Mouse (Mus musculus): Measurements from ENCODE around the gene Cmbl.

The Cmbl gene

GRCm38 (mm10) chr15:31583304-31584085 lies 18.3 kb downstream of the Cmbl start:
- no peak for DNase-seq

DNA sequence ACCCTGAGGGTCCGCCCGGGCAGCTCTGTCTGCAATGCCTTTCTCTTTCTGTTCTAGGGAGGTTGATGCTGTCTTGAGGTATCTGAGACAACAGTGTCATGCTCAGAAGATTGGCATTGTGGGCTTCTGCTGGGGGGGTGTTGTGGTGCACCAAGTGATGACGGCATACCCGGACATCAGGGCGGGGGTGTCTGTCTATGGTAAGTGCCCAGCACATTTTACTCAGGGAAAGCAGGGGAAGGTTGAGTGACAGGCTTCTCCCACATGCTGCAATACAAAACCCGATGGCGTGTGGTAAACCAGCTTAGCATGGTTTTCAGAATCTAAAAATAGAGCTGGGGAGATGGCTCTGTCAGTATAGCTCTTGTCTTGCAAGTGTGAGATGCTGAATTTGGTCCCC lies 20.0 kb downstream of the Cmbl start:
- DNase-seq, result no peak

DNA sequence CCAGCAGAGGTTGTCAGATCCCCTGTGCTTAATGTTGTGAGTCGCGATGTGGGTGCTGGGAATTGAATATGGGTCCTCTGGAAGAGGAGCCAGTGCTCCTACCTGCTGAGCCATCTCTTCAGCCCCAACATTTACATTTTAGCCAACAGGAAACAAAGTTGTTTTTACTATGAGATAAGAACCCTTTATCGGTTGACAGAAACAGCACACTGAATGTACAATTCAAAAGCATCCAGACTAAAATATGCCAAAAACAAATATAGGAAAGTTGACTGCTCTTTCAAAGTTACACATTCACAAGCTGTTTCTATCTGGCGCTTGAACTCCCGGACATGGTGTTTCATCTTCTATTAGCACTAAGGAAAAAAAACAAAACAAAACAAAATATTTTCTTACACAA lies 20.9 kb downstream of the Cmbl start:
- no peak for DNase-seq

DNA sequence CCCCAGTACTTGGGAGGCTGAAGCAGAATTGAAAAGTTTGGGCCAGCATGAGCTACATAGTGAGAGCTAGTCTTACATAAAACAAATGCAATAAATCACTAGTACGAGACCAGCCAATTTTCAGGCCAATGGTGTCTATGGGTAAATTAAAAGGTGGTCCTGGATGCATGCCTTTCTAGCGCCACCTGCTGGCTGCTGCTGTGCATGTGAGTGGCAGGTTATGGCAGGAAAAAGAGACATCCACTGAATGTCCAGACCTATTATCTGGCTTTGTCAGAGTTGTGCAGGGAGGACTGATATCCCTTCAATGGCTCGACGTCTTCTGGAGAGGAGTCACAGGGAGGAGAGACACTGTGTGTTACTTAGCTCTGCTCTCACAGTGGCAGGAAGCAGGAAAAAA lies 21.3 kb downstream of the Cmbl start:
- peak; percentile 94 to 96 for DNase-seq

- no peak for DNase-seq
These were observed 22.6 kb downstream of the Cmbl start for GRCm38 (mm10) chr15:31587789-31588188.

GRCm38 (mm10) chr15:31588989-31589640 lies 23.9 kb downstream of the Cmbl start:
- no peak for DNase-seq

GRCm38 (mm10) chr15:31590176-31590575 lies 25.0 kb downstream of the Cmbl start:
- no peak for DNase-seq

DNA sequence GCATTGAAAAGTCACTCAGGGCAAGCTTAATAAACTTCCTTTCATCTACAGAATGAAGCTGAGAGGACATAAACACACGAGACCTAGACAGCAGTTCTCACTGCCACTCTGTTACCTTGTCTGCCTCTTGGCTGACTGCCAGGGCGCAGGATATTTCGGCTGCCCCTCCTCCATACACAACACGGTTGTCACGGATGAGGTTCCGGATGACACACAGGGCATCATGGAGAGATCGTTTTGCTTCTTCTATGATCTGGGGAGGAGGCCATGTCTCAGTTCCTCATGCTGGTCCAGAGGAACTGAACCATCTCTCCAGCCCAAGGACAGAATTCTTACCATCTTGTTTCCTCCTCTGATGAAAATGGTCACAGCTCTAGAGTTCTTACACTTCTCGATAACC lies 27.3 kb downstream of the Cmbl start:
- peak in 1 of 2 experiments; percentile 23 for DNase-seq

DNA sequence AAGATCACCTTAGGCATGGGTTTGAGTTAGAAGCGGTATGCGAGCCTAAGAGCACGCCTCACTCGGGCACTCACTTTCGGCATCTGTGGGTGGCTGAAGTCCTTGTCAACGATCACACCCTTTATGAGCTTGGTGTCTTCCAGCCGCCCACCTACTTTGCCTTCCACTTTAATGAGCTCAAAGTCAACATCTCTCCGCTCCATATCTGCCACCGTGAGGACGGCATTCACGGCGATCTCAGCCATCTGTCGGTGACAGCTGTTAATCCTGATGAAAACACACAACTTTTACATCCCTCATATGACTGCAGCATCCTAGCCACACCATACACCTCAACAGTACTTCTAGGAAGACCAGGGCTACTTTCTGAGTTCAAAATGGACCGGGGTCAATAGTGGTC lies 29.1 kb downstream of the Cmbl start:
- DNase-seq, result no peak

DNA sequence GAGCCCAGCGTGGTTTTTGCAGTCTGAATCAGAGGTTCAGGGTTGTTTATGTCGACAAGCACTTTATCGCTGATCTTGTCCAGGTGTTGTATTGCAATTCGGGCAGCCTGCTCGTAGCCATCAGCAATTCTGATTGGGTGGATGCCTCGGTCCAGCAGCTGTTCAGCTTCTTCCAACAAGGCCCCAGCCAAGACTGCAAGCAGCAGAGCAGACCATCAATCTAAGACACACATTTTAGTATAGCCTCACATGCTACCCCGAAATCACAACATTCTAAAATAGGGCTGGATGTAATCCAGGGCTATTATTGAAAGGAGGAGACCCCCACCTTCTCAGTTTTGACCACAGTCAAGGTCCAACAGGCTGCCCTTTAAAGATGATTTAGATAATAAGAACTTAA lies 30.5 kb downstream of the Cmbl start:
- no peak for DNase-seq

GRCm38 (mm10) chr15:31599834-31600233 lies 34.6 kb downstream of the Cmbl start:
- no peak for DNase-seq

DNA sequence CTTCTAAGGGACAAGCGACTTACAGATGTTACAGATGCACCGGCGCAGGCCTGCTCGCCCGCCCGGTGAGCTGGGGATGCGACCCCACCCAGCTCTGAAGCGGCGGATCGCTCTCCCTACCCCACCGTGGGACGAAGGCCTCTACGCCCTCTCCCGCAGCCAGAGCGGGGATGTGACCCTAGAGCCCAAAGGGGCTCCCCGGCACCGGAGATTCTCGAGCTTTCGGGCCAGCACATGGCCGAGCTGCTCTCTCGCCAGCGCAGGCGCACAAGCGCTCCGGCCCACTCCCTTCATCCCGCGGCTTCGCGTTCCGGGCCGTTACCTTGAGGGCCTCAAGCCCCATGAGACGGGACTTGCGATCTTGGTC lies 36.1 kb downstream of the Cmbl start:
- no peak for DNase-seq

- DNase-seq, result peak; percentile 99
These were observed 36.6 kb downstream of the Cmbl start, which contains the start of the genes Cct5 and Fam173b for GRCm38 (mm10) chr15:31601646-31602374. Cct5 (minus strand) TSS chr15:31601804. Fam173b (plus strand) TSS chr15:31601852.

DNA sequence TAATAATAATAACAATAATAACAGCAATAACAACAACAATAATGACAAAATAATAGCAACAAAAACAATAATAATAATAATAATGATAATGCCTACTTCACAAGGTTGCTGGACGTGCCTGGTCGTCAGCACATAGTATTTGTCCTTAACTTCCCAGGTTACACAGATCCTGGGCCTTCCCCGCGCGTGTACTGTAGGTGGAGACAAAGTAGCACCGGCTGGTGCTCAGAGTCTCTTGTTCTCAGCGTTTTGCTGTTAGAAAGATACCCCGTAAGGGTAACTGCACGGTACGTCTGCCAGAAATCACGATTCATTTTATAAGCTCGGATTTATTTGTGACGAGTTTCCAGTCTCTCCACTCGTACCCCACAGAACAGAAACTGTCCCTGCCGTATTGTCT lies 37.2 kb downstream of the Cmbl start:
- DNase-seq, result peak; percentile 81 to 86

DNA sequence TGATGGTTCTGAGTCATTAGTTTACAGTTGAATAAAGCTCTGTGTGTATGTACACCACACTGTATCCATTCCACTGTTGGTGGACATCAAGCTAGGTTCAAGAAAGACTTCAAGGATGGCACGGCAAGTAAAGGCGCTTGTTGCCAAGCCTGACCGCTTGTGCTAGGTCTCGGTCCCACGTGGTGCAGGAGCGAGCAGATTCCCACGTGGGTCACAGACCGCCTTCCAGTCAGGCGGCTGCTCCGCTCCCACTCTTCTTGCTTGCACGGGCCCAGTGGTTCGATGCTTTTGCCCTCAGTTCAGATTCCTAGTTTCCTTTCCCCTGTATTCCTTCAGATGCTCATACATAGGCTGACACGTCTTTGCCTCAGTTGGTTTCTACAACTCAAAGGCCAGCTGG lies 37.9 kb downstream of the Cmbl start:
- DNase-seq, result peak; percentile 39 to 40

GRCm38 (mm10) chr15:31606821-31607220 lies 41.6 kb downstream of the Cmbl start:
- peak; percentile 33 to 44 for DNase-seq

- peak; percentile 61 to 73 for DNase-seq
These were observed 45.8 kb downstream of the Cmbl start for GRCm38 (mm10) chr15:31611027-31611426.

- DNase-seq, result no peak
These were observed 46.8 kb downstream of the Cmbl start for GRCm38 (mm10) chr15:31611976-31612375.

DNA sequence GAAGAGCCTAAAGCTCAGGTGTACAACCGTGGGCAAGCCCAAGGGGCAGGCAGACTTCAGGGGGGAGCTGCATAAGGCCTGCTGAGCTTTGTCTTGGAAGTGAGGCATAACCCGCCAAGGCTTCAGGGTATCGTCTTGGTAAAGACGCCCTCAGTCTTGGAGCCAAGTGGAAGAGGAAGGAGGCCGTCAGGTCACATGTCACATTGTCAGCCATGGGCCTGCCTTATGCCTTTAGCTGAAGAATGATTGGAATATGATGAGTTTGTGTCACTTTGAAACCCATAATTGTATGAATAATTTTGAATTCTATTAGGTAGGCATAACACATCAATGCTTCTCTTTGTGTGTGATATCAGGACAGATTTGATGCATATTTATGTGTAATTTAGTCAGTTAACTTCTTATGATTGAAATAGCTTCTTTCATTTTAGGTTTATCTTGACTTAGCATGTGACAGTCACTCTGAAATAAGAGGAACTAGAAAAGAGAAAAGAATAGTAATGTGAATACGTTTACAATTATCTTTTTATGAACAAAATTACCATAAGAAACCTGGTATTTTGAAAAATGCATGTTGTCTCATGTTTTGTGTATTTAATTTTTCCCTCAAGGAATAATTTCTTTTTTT lies 48.8 kb downstream of the Cmbl start:
- no peak for DNase-seq

- no peak for DNase-seq
These were observed 49.5 kb downstream of the Cmbl start for GRCm38 (mm10) chr15:31614666-31615065.

- no peak for DNase-seq
These were observed 52.1 kb downstream of the Cmbl start for GRCm38 (mm10) chr15:31617261-31617660.

DNA sequence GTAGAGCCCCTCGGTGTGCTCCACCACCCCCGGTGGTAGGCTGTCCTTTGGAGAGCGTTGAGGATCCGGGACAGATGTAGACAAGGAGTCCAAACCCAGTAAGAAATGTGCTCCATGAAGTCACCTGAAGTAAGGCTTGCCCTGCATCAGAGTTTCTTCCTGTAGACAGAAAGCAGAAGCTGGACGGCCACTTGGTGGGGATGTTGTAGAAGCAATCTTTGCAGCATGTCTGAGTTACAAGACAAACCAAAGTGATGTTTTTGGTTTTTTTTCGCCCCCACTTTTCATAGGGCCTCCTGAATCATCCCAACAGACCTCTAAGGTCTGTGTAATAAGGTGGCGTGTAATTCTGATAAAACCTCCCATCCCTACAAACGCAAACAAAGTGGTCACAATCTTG lies 54.3 kb downstream of the Cmbl start:
- DNase-seq, result peak in 1 of 2 experiments; percentile 44

Data from cerebellum, postnatal 14 days (tissue).